Mouse (Mus musculus) embryonic facial prominence, embryonic 15.5 days (tissue): Measurements from ENCODE around the gene Pax5. TPM values are rescaled to one million over a fixed set of nuclear protein-coding genes. Genes with fewer than 3 reads are reported as not detected.
A peak's percentile ranks its signal among the peaks of the same experiment; 100 is the strongest.

Experiments
- ATAC-seq: fragments of 200-750 bp; cut with Nextera tagmentation; 2 replicates; pipeline ENCODE4 v1.8.0; 2017; ENCODE audit warnings: low read depth, moderate TSS enrichment; ENCODE audit not compliant: insufficient number of reproducible peaks, low FRiP score, low TSS enrichment
- H3K27ac ChIP-seq: fragments of 300-500 bp; sonication (generic); replicated peaks from 2 replicates; pipeline ENCODE4 v1.5.1; 2015; ENCODE audit warnings: mild to moderate bottlenecking, inconsistent platforms
- H3K27me3 ChIP-seq: fragments of 300-500 bp; sonication (generic); 2 replicates; pipeline ENCODE4 v1.6.1; 2015; ENCODE audit warnings: inconsistent platforms
- H3K36me3 ChIP-seq: fragments of 300-500 bp; sonication (generic); 2 replicates; pipeline ENCODE4 v1.6.1; 2015; ENCODE audit warnings: mild to moderate bottlenecking, inconsistent platforms
- H3K4me1 ChIP-seq: fragments of 300-500 bp; sonication (generic); 2 replicates; pipeline ENCODE4 v1.6.1; 2015; ENCODE audit warnings: inconsistent platforms
- H3K4me2 ChIP-seq: fragments of 300-500 bp; sonication (generic); replicated peaks from 2 replicates; pipeline ENCODE4 v1.6.1; 2015; ENCODE audit warnings: mild to moderate bottlenecking, inconsistent platforms
- H3K4me3 ChIP-seq: fragments of 300-500 bp; sonication (generic); replicated peaks from 2 replicates; pipeline ENCODE4 v1.5.1; 2015; ENCODE audit warnings: mild to moderate bottlenecking, inconsistent platforms
- H3K9ac ChIP-seq: fragments of 300-500 bp; sonication (generic); 2 replicates; pipeline ENCODE4 v1.6.1; 2015; ENCODE audit warnings: inconsistent platforms
- H3K9me3 ChIP-seq: fragments of 300-500 bp; sonication (generic); replicated peaks from 2 replicates; pipeline ENCODE4 v1.6.1; 2016; ENCODE audit warnings: inconsistent platforms
- WGBS: fragments of 180-500 bp; shearing (Covaris S2); methylation state at CpG from one replicate; pipeline ENCODE4 v1.1.7; 2015; 5-methylcytosine and 5-hydroxymethylcytosine counted together
- polyA plus RNA-seq: library from polyadenylated mRNA; unstranded; fragments of >200 nt; fragmentation: Nextera tagmentation; extraction: Ambion mirVana; gene quantifications from 2 replicates; pipeline ENCODE4 v1.2.1, GENCODE M21; 2015

Pax5 gene
- polyA plus RNA-seq, 1 experiment from 2014 or later, result 0.08 TPM

DNA sequence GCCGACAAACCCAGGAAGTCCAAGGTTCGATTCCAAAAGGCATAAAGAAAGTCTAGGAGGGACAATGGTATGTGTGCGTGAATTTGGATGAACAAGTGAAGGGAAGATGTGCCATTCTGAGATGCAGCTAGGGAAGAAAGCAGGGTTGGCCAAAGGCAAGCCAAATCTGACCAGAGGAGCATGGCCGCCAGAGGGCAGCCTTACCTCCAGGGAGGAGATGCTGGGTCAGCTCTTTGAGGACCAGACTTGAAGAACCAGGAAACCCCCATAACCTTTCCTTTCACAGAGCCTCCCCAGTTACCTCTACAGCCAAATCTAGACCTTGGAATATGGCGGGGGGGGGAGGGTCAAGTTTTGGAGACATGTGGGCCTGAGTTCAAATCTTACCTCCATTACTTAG, 133.0 kb downstream of the Pax5 start:
- Histone ChIP-seq H3K4me1 (no peaks in the 10 kb centered on the region), H3K9me3 (no peaks in the 10 kb centered on the region), H3K27me3 (peaks cover 11% of the 10 kb centered on the region), H3K36me3 (no peaks in the 10 kb centered on the region), H3K4me3 (no peak overlapping the region), H3K9ac (no peak overlapping the region), H3K4me2 (no peak overlapping the region), H3K27ac (no peak overlapping the region)
- WGBS, result 42% methylated on average over 5 of the region's 5 CpGs
- ATAC-seq, result no peak

DNA sequence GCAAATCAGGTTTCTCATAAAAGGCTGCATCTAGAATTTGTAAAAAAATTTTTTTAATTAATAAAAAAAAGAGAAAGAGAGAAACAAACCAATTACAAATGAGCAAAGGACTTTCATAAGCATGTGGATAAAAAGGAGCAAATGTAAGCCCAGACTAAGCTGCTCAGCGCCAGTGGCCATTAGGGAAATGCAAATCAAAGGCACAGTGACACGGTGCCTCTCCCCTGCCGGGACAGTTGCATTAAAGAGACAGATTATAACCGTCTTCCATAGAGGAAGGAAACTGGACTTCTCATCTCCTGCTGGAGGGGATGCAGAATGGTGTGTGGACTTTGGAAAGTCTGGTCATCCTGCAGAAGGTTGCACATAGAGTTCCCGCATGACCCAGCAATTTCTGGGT, 133.5 kb downstream of the Pax5 start:
- Histone ChIP-seq H3K9me3 (no peaks in the 10 kb centered on the region), H3K27me3 (peaks cover 11% of the 10 kb centered on the region), H3K9ac (no peak overlapping the region), H3K27ac (no peak overlapping the region), H3K36me3 (no peaks in the 10 kb centered on the region), H3K4me3 (no peak overlapping the region), H3K4me2 (no peak overlapping the region), H3K4me1 (no peaks in the 10 kb centered on the region)
- 36% methylated on average over 5 of the region's 5 CpGs for WGBS
- ATAC-seq, result no peak

GRCm38 (mm10) chr4:44573017-44573416, 137.3 kb downstream of the Pax5 start:
- Histone ChIP-seq H3K27ac (no peak overlapping the region), H3K9me3 (no peaks in the 10 kb centered on the region), H3K9ac (no peak overlapping the region), H3K4me2 (no peak overlapping the region), H3K27me3 (peaks cover 11% of the 10 kb centered on the region), H3K4me1 (no peaks in the 10 kb centered on the region), H3K36me3 (no peaks in the 10 kb centered on the region), H3K4me3 (no peak overlapping the region)
- ATAC-seq, result no peak
- 84% methylated on average over 5 of the region's 5 CpGs for WGBS

GRCm38 (mm10) chr4:44572373-44572772, 137.9 kb downstream of the Pax5 start:
- 68% methylated on average over 5 of the region's 5 CpGs for WGBS
- Histone ChIP-seq H3K36me3 (no peaks in the 10 kb centered on the region), H3K27ac (no peak overlapping the region), H3K4me3 (no peak overlapping the region), H3K4me1 (no peaks in the 10 kb centered on the region), H3K9me3 (no peaks in the 10 kb centered on the region), H3K27me3 (peaks cover 13% of the 10 kb centered on the region), H3K4me2 (no peak overlapping the region), H3K9ac (no peak overlapping the region)
- no peak for ATAC-seq

DNA sequence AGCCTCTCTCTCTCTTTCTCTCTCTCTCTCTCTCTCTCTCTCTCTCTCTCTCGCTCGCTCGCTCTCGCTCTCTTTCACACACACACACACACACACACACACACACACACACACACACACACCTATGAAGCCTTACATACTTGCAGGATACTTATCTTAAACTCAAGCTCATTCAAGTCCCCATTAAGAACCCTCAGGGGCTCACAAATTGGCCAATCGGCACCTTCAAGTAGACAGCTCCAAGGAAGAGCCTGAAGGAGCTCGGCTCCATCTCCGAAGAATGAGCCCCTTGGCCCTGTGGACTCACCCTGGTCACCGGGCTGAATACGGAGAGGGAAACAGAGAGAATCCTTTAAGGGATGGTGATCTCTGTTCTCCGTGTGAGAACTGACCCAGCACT, 141.1 kb downstream of the Pax5 start:
- WGBS, result 72% methylated on average over 10 of the region's 10 CpGs
- H3K27ac ChIP-seq, result no peak overlapping the region

GRCm38 (mm10) chr4:44568666-44569065, 141.6 kb downstream of the Pax5 start:
- Histone ChIP-seq H3K27ac (no peak overlapping the region), H3K4me1 (no peaks in the 10 kb centered on the region), H3K36me3 (no peaks in the 10 kb centered on the region), H3K4me3 (no peak overlapping the region), H3K27me3 (peaks cover 23% of the 10 kb centered on the region; the same call in 1 of the 2 replicates), H3K9me3 (no peaks in the 10 kb centered on the region), H3K9ac (no peak overlapping the region), H3K4me2 (no peak overlapping the region)
- ATAC-seq, result no peak
- 44% methylated on average over 10 of the region's 10 CpGs for WGBS

More for the DNA sequence above, 141.1 kb downstream of the Pax5 start:
- ATAC-seq, result no peak
- Histone ChIP-seq H3K4me1 (no peaks in the 10 kb centered on the region), H3K9me3 (no peaks in the 10 kb centered on the region), H3K4me3 (no peak overlapping the region), H3K36me3 (no peaks in the 10 kb centered on the region), H3K9ac (no peak overlapping the region), H3K27me3 (peaks cover 18% of the 10 kb centered on the region; the same call in 1 of the 2 replicates), H3K4me2 (no peak overlapping the region)

GRCm38 (mm10) chr4:44566401-44566800, 143.9 kb downstream of the Pax5 start:
- H3K9ac ChIP-seq, result no peak overlapping the region
- no peak for ATAC-seq
- no peak overlapping the region for H3K27ac ChIP-seq
- no peaks in the 10 kb centered on the region for H3K9me3 ChIP-seq
- no peak overlapping the region for H3K4me2 ChIP-seq
- H3K27me3 ChIP-seq, result peaks cover 36% of the 10 kb centered on the region
- no peak overlapping the region for H3K4me3 ChIP-seq
- H3K36me3 ChIP-seq, result no peaks in the 10 kb centered on the region
- H3K4me1 ChIP-seq, result no peaks in the 10 kb centered on the region
- whole genome bisulfite sequencing, result 51% methylated on average over 8 of the region's 8 CpGs

DNA sequence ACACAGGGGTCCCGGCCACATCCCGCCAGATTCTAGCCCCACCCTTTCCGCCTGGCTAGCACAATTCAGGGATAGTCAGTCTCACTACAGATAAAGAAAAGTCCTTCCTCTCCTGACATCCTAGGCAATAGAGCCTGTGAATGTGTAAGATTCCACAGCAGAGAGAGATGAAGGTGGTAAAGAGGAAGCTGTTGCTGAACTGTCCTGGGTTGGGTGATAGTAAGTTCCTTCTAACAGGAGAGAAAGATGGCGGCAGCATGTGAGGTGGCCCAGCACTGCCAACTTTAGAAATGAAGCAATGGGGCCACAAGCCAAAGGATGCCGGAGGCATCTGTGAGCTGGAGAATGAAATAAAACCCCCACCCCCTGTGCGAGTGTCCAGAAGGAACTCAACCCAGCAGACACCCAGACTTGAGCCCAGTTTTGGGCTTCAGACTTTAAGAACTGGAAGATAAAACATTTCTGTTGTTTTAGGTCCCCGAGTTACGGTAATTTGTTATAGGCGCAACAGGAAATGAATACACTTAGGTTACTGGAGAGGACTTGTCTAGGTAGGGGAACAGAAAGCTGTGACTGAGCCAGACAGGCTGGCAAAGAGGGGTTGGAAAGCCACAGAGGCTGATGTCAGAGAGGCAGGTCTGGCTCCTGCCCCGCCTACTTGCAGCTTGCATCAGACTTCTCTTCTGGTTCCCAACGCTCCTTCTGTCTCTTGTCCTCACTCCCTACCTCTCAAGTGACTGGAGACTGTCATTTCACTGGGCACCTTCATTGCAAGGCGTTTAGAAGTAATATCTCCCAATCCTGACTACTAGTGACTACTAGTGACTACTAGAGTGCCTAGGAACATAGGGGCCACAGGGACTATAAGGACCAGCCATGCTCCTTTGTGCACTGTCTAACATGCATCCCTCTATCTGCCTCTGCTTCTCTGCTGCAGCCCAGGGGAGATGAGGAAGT, 144.9 kb downstream of the Pax5 start:
- Histone ChIP-seq H3K4me2 (no peak overlapping the region), H3K9me3 (no peaks in the 10 kb centered on the region), H3K4me3 (no peak overlapping the region), H3K36me3 (no peaks in the 10 kb centered on the region), H3K4me1 (no peaks in the 10 kb centered on the region), H3K27ac (no peak overlapping the region), H3K9ac (no peak overlapping the region), H3K27me3 (peaks cover 39% of the 10 kb centered on the region)
- 74% methylated on average over 12 of the region's 12 CpGs for WGBS
- ATAC-seq, result no peak

DNA sequence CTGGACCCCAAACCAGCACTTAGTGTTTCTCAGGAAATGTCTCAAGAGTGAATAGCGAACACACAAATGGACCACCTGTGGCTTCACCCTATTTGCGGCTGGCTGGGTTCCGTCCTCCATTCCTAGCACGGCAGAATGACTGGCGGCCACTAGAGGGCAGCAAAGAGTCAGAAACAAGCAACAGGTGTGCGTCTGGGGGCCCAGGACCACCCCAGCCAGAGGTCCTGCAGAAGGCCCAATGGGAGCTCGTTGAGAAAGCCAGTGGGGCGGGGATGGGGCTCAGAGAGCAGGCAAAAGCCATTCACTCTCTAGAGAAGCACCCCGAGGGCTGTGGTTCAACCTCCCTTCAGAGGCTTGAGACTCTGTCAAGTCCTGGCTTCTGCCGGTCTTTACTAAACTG, 145.7 kb downstream of the Pax5 start:
- Histone ChIP-seq H3K36me3 (no peaks in the 10 kb centered on the region), H3K27ac (no peak overlapping the region), H3K4me3 (no peak overlapping the region), H3K9ac (no peak overlapping the region), H3K27me3 (peaks cover 43% of the 10 kb centered on the region), H3K9me3 (no peaks in the 10 kb centered on the region), H3K4me1 (no peaks in the 10 kb centered on the region), H3K4me2 (no peak overlapping the region)
- WGBS, result 7% methylated on average over 10 of the region's 10 CpGs
- ATAC-seq, result no peak

DNA sequence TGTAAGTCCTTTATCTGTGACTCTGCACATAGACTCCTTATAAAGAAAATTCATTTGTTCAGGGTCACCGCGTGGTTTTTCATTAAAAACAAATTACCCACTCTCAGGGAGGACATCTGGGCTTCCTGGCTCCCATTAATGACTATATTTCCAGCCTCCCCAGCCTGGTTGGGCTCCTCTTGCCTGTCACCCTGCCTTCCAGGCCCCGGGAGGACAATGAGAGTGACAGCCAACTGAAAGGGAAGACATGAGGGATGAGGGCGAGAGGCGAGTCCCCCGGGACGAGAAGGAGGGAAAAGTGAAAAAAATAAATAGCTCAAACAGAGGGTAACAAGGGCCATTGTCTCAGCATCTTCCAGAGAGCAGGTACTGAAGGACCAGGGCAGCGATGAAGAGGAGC, 149.3 kb downstream of the Pax5 start:
- Histone ChIP-seq H3K27ac (no peak overlapping the region), H3K4me3 (no peak overlapping the region), H3K9me3 (no peaks in the 10 kb centered on the region), H3K4me2 (no peak overlapping the region), H3K27me3 (peaks cover 36% of the 10 kb centered on the region), H3K4me1 (peaks cover 10% of the 10 kb centered on the region), H3K36me3 (no peaks in the 10 kb centered on the region), H3K9ac (no peak overlapping the region)
- WGBS, result 59% methylated on average over 8 of the region's 8 CpGs
- no peak for ATAC-seq

- peaks cover 23% of the 10 kb centered on the region for H3K27me3 ChIP-seq
- no peaks in the 10 kb centered on the region for H3K9me3 ChIP-seq
- peaks cover 10% of the 10 kb centered on the region for H3K4me1 ChIP-seq
- no peak for ATAC-seq
- WGBS, result 5% methylated on average over 7 of the region's 7 CpGs
- H3K4me3 ChIP-seq, result peak overlapping the region; percentile 41
- H3K4me2 ChIP-seq, result peak overlapping the region; percentile 91
- H3K27ac ChIP-seq, result no peak overlapping the region
- H3K9ac ChIP-seq, result no peak overlapping the region
- no peaks in the 10 kb centered on the region for H3K36me3 ChIP-seq
These were observed 151.7 kb downstream of the Pax5 start for GRCm38 (mm10) chr4:44558564-44558955.
